Mouse (Mus musculus) ES-Bruce4 (cell line): ENCODE results near the gene Lsm14a.

Experiments
- CTCF ChIP-seq: IDR thresholded peaks from one replicate; pipeline ENCODE4 v1.8.1; 2011; ENCODE audit warnings: low read depth, low read length
- POLR2A ChIP-seq: IDR thresholded peaks from one replicate; pipeline ENCODE4 v1.8.1; 2011; ENCODE audit warnings: low read length; ENCODE audit not compliant: insufficient read depth

GRCm38 (mm10) chr7:34319957-34320356 is 73.2 kb downstream of the Lsm14a start:
- TF ChIP-seq CTCF (no peak), POLR2A (no peak)
